Mouse (Mus musculus) thymus, postnatal 4 days (tissue): ENCODE measurements at regions not wholly inside any gene's neighbourhood (a gene's known extent, or its start where the extent isn't known, plus 50 kb on each side); places are given as distances from the start of the nearest gene placed in this dataset.

Experiments used
- DNase-seq: peaks from one replicate; pipeline ENCODE4 v3.0.0; 2021

DNA sequence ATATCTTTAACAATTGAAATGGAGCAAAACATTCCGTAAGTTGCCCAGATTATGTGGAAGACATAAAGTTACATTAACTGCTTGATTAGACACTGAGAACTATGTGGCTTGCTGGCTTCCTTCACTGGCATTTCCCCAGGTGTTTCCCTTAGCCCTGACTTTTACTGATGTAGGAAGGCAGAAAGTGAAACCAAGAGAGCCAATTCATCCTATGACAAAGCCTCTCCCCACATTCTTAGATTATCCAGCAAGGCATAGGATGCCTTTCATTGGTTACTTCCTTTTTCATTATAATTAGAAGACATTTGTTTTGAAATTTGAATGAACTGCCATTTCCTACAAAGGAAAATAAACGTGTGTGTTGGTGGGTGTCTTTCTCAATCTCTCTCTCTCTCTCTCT is 72.1 kb downstream of the Cdc42ep3 start:
- DNase-seq: no peak

DNA sequence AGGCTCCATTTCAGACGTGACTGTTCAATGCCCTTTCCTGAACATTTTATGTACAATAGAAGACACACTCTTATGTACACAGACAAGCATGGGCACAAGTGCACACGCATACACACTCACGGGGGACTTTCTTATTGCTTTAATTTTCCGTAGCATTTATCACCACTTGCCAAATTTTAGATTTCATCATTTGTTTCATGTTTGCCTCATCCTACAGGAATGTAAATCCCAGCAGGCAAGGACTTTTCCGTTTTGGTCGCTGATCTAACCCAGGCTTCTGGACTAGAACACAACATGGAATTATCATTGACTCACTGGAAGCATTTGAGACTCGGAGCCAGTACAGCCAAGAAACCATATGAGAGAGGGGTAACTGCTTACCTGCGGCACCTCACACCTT is 81.3 kb downstream of the Cdc42ep3 start:
- no peak for DNase-seq

DNA sequence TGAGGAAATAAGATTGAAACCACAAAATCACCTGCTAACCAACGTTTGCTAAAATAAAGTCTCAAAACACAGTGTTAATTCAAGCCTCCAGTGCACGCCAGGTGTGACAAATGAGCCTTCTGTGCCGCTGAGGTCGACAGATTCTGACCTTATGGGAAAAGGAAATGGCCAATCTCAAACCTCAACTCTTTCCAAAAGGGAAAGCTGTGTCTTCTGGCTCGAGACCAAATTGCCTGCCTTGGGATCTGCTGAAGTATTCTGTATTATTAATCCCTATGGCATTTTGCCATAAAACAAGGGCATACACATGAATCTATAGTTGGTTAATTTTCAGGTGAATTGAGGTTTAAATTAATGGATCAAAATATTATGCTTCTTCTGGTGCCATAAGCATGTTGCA is 95.2 kb downstream of the Cdc42ep3 start:
- DNase-seq: no peak

DNA sequence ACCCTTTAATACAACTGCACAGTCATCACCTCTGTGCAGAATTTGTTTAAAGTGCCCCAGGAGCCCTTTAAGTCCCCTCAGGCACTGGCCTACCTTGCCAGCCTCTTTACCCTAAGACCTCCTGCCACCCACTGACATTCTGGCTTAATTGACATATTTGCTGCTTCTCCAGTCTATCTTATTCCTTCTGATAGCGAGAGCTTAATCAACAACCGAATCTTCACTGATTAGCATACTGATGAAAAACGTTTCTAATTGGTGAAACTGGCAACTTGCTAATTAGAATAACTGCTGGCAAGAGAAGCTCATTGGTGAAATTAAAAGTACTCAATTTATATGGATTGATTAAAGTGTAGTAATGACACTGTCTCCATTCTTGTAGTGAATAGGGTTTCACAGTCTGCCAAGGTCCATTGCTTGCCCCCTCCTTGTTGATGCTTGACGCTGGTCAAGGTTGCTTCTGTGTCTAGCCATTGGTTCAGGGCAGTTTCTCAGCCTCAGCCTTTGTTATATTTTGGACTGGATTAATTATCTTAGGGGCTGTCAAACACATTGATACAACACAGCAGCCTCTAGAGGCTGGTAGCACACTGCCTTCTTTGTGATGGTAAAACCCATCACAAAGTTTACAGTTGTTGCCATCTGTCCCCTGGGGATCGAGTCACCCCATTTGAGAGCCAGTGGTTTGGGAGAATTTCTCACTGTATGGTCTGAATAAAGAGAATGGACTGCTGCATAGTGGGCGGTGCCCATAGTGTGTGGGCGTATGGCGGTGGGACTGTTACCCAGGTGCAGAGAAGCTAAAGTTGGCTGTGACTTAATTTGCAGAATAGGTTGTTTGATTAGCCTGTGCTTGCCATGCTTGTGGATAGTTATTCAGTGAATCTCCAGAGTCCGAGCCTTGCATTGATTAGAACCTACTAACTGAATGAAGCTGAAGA is 107.7 kb downstream of the Cdc42ep3 start:
- no peak for DNase-seq

DNA sequence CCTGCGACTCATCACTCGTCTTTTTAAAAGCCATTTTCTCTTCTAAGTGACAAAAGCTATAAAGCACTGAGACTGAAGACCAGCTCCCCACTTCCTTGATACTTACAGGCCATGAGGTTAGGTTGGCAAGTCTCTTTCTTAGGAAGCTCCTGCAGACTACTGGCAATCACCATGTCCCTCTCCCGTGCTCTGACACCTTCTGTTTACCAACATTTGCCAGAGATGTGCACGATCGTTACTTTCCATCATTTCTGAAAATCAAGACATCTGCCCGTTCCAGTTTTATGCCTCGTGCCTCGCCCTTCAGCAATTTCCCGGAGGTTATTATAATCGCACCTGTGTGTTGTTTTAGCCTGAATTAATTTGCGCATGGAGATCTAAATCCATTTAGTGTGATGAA is 110.8 kb downstream of the Cdc42ep3 start:
- no peak for DNase-seq

DNA sequence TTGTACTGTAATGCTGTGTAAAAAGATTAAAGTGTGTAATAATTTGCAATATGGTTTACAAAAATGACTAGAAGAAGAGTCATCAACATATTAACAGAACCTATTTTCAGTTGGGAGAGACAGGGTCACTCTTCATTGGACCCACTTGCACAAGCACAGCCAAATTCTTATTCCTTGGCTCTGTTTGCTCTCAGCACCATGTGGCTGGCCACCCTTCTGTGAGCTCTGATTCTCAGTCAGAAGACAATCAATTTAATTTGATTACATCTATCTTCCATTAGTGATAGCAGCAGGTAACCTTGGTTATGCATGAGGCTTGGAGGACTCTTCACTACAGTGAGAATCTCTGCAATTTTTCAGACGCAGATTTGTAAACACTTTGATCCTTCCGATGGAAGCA is 111.5 kb downstream of the Cdc42ep3 start:
- DNase-seq: no peak

DNA sequence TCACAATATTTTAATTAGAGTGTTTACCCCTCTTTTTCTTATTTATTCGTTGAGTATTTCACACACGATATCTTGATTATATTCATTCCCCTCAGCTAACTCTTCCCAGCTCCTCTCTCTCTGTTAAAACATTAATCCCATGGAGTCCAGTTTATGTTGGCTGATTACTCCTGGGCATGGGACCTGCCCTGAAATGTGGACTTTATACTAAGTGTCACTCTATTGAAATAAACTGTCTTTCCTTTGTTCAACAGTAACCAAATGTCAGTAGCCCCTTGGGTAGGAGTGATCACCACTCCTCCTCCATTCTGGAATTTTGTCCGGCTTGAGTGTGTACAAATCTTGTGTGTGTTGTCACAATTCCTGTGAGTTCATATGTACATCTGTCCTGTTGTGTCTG is 113.4 kb downstream of the Cdc42ep3 start:
- DNase-seq: no peak

DNA sequence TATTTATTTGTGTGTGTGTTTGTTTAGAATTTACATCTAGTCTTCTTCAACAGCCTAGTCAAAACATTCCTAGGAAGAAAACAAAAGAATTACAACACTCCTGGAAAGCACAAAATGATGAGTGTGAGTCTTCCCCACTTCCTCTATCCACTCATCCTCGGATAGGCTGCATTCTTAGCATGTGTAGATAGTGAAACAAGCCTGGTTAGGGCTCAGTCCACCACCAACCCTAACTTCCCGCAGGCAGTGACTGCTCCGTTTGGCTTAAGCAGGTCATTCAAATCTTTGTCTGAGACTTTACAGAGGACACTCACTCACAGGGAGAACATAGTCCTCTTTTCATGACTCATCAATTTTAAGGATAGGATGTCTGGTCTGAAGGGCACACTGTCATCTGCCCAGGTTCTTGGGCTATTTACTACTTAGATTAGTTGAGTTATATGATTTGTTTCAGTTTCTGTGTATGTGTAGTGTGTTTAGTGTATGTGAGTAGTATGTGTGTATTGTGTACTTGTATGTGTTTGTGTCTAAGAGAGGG is 118.6 kb downstream of the Cdc42ep3 start:
- no peak for DNase-seq

DNA sequence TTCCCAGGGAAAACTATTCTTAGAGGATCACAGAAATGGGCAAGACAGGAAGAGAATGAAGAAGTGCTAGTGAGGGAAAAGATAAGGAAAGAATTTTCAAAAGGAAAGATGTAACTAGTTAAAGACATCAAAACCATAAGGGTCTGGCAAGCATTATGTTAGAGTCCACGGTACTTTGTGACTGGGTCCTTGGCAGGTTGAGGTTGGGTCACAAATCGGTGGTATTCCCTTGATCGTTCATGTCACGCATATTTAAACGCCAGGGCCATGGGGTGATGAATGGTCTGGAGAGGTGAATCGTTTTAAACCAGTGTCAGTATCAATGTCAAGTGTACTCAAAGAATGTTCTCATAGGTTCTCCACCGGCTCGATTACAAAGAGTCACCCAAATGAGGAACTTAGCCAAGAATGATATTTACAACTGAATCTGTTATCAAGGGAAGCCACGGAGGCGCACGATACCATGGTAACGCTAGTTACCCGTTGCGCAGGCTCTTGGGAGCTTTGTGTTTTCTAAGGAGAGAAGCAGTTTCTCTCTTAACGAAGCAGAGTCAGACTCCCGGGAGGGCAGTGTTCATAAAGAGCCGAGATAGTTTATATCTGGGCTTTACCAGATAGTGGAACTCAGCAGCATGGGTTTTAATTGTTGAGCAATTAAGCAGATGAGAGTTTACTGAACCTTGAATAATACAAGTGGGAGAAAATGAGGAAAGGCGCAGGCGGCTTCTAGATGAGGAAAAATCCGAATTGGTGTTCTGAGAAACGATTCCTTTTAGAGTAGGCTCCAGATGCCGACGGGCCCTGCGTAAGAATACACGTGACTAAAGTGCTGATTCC is 124.0 kb downstream of the Cdc42ep3 start:
- no peak for DNase-seq

DNA sequence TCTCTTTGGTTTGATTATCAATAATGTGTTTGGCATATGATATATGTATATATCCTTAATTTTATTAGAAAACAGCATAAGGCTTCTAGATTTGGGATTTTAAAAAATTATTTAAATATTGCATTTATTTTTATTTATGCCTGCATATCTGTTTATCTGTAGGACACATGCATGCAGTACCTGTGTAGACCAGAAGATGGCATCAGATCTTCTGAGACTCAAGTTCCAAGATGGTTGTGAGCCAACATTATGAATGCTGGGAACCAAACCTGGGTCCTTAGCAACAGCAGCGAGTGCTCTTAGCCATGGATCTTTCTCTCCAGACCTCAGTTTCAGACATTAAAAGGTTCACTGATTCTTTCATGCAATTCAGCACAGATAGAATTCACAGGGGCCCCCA is 148.3 kb downstream of the Cdc42ep3 start:
- peak; percentile 13 for DNase-seq

DNA sequence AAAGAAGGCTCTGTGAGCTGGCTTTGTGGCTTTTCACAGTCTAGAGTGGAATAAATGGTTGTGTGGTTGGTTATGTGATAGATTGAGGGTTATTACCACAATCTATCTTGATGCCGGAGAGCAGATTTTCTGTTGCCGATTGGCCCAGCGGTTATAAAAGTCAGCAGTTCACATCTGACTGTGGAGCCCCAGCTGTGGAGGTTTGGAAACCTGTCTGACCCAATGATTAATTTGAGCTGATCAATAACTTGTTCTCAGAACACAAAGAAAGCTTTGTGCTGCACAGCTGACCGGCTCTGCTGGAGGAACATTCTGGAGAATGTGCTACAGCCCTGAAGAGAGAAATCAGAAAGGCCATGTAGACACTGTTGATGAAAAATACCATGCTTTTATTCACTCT is 148.8 kb downstream of the Cdc42ep3 start:
- DNase-seq: no peak

DNA sequence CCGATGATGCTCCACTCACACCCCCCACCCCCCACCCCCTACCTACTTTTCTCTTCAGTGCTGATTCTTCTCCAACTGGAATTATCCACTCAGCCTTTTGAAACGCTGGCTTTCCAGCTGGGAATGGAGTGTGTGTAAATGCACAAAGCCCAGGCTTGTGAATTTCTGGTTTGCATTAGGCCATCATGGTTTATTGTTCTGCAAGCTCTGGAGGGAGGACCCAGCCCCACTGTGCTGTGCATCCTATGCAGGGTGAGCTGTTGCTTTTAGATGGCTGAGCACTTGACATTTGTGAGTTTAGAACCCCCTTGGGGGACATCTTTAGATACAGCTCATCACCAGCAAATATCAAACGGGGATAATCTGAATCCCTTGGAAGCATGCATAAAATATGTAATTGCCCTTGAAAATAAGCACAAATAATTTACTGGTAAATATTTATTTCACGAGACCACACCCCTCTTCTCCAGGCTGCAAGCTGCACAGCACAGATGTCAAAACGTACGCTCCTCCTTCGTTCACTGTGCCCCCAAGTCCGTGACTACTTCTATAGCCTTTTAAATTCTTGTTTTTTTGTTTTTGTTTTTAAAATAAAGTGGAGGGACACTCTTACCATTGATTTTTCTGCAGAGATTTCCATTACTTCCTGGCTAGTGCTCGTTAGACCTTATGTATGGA is 148.2 kb downstream of the Qpct start:
- DNase-seq: no peak

DNA sequence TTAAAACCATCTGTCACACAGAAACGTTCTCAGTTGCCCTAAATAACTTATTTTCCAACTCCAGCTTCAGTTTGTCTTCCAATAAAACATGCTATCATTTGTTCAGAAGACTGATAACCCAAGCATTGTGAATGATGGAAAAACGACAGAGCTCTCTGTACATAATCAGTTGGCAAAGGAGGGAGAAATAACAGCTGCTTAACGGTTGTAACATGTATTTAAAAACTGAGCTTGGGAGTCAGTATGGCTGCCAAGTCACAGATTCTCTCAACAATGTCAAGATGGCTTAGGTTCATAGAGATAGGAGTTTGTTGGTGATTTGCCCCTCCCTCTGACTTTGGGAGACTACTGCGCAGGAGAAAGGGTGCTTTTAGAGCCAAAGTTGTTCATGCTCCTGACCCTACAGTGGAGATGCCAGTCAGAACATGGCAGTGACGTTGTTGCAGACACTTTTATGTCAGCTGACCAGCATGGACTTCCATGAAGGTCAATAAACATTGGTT is 140.2 kb downstream of the Qpct start:
- DNase-seq: no peak

DNA sequence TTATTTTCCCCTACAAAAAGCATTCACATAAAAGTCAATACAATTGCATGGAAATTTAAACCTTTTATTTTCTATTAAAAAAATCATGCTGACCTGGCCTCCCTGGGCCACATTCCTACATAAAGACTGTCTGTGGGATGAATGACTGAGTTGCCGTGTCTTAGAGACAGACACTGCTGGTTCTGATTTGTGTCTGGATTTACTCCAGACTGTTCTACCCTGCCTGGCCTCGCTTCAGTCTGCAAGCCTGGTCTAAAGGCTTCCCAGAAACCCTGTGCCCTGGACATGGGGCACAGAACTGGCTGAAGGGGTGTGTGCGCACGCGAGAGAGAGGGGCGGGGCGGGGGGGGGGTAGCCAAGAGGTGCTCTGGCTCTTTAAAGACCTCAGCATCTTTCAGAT is 136.6 kb downstream of the Qpct start:
- no peak for DNase-seq

DNA sequence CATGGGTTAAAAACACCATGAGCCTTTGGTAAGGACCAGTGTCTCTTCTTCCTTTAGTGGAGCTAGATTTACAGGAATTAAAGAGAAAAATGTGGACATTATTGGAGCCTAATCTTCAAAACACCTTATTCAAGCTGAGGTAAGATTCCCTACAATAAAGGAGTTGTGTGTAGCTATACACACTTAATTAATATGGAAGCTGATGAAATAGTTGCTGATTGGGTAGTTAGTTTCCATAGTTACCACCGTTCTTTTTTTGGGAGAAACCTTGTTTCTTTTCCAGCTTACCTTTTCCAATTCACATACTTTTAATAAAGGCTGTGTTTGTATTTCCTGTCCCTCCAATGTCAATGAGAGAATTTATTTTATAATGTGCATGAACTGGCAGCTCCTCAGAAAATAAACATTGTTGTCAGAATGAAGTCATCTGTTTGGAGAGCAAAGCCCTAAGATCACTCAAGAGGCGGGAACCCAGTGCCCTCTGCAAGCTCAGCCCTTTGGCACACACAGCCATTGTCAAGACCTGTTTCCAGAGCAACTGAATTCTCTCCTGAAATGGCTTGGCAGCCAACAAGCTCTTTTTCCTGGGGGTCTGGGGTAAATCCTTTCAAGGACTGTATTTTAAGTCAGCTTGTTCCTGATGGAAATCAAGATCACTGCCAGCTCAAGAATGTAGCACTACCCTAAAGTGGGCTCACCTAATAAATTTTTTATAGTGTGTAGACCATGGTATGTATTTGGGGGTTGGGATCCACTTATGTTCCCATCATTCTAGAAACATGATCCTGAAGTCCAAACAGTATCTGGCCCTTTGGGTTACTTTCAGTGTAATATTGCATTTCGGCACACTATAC is 128.8 kb downstream of the Qpct start:
- DNase-seq: no peak

DNA sequence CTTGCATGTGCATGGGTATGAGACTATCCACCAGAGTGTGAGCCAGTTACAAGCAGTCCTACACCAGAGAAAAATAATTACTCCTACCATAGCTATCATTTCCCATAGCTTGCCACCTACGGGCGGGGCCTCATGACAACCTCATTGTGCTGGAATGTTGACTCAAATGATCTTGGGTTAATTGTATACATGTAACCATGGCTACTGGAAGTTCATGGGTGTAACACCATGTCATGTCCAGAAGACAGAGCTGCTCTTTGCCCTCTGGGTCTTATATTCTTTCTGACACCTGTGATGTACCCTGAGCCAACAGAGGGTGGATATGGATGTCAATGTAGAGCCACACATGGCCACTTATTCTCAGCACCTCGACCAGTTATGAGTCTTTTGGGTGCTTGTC is 125.6 kb downstream of the Qpct start:
- DNase-seq: no peak

DNA sequence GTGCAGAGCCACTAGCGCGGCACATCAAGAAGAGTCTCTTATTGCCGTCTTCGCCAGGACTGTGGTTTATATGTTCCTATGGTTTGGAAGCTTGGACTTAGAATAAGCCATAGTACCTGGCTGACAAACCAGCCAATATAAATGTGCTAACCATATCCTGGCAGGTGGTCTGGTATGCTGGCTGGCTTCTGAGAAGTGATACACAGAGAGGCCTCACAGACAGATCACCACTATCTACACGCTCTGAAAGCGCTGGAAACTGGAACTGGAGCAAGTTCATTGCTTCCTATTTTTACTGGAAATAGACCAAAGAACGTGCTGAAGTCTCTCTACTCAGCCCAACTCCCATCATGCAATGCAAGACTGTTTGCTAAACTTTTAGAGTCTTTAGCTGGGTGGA is 124.7 kb downstream of the Qpct start:
- DNase-seq: no peak

DNA sequence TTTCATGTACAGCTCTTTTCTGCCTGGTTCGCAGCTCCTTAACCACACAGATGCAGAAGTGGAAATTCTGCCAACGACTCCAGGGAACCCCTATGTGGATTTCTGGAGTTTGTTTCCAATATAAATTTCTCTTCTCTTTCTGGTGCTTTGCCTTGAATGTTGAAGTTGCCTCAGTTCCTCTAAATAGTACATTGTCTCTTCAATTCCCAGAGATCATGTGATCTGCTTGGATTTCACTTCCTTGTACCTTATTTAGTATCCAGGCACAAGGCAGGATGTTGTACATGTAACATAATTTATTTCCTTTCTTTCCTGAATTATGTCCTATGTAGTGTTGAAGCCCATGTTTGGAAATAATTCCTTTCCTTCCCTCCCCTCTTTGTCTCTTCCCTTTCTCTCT is 123.7 kb downstream of the Qpct start:
- no peak for DNase-seq

DNA sequence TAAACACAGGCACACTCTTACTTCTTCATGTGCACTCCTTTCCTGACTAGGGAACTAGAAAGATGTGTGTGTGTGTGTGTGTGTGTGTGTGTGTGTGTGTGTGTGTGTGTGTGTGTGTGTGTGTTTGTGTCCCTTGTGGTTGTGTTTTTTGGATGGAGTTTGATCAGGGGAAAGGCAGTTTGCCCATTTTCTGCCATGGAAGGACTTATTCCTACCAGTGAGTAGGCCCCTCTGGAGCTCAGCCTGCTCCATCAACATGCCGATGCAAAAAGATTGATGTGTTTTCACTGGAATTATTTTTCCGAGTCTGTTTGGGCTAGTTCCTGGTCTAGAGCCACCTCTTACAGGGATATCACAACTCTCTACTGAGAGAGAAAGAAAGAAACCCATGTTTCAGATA is 120.6 kb downstream of the Qpct start:
- DNase-seq: no peak

DNA sequence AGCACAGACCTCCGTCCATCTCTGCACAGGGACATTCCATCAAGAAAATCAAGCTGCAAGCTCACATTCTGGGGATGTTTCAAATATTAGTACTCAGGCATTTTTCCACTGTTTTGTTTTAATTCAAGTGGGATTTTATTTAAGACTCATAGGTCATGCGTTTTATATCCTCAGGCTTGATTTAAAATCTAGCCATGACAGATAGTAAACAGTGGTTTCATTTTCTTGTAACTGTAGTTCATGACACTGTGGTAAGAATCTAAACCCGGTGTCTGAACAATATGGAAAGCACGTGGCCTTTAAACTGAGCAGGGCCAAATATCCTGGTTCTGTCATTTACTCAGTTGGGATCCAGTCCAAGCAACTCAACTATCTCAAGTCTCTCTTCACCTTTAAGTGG is 119.0 kb downstream of the Qpct start:
- no peak for DNase-seq

DNA sequence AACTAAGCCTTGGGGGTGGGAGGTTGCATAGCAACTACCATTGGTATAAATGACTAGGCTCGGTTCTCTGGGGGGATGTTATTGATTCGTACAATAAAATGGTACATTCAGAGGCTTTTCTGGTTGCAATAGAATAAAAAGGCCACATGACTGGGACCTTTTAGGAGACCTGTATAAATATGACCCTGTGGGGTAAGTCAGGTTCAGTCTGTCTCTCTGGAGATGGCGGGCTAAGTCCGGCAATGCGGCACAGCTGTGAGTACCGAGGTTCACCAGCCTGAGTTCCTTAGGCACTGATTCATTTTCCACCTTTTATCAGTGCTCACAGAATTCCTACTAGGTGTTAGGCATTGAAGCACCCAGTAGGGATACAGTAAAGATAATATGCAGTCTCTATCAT is 115.5 kb downstream of the Qpct start:
- DNase-seq: no peak
